Mouse (Mus musculus): ENCODE measurements around the gene Tax1bp3.

DNA sequence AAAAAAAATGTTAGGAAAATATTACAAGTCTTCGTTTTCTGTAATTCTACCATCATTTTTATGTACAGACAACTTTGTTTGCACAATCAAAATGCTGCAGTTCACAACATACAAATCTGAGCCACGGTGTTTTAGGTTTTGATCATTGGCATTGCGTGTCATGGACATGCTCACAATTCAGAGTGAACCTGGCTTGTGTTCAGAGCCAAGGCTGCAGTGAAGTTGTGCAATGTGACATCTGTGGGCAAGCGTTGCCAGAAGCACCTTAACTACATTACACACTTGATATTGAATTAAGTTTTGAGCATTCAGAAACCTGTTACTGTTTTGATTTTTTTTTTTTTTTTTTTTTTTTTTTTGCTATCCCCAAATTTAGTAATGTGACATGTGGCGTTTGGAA lies 53.2 kb downstream of the Tax1bp3 start:
- TF ChIP-seq CTCF (IDR thresholded peaks at IDR 0.05; ENCODE audit: extremely low read depth, insufficient read length, insufficient replicate concordance, low read depth, low read length) (no peak), POLR2A (IDR thresholded peaks at IDR 0.05; ENCODE audit: low read depth, low read length) (no peak)
